Mouse (Mus musculus): ENCODE results near the gene Xrcc4. TPM values are rescaled to one million over a fixed set of nuclear protein-coding genes. Genes with fewer than 3 reads are reported as not detected.

Gene Xrcc4
- polyA plus RNA-seq, 1 experiment from 2014 or later, result 11.4 TPM

DNA sequence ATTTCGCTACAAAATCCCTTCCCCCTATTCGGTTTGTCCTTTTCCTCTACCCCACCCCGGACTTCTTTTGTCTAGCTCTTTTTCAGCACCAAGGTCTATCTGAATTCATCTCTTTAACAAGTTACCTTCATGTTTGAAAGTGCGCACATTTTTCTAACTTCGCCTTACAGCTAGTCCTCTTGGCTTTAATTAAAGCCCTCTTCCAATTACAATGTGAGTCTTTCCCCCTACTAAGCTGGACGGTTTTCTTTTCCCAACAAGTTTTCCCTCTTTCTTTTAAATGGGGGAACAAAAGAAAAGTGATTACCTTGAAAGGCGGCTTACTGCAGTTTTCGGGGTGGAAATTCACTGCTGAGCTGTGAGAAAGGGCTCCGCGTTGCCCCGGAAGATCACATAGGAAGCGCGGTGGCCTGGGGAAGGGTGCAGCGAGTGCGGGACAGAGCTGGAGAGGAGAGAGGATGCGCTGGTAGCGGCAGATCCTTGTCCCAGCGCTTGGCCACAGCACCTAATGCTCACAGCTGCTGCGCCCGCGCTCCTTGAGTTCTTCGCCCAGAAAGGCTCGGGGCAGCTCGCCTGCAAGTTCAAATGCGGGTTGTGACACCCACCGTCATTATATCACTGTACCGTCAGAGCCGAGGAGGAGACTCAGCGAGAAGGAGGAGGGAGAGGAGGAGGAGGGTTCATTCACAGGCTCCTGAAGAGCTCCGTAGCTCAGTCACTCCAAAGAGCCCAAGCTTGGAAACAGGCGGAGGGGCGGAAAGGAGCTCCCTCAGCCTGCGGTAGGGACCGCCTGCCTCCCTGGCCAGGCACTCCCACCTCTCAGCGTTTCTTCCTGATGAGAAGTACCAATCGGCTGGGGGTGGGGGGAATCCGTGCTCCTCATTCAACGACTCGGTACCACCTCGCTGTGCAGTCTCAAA, 347.4 kb downstream of the Xrcc4 start, which contains the start of gene Vcan:
Gene Vcan (minus strand): TSS at position 744 of the 920 bp plus-strand sequence.
- Histone ChIP-seq H3K36me3 (no peaks in the 10 kb centered on the region), H3K4me2 (replicated peaks) (peak within 1 kb of the TSS; percentile 93), H3K9ac (peak within 1 kb of the TSS; percentile 73), H3K4me1 (peaks cover 16% of the 10 kb centered on the region), H3K9me3 (no peaks in the 10 kb centered on the region), H3K27me3 (replicated peaks) (no peaks in the 10 kb centered on the region), H3K27ac (0 out of 2 replicates have a peak within 1 kb of the TSS, but pooled peaks have one; percentile 10), H3K4me3 (peak within 1 kb of the TSS; percentile 60)
- peak; percentile 25 for ATAC-seq (ENCODE audit: low FRiP score, low read depth)
- WGBS, result under 1% methylated on average over 40 of the region's 40 CpGs

DNA sequence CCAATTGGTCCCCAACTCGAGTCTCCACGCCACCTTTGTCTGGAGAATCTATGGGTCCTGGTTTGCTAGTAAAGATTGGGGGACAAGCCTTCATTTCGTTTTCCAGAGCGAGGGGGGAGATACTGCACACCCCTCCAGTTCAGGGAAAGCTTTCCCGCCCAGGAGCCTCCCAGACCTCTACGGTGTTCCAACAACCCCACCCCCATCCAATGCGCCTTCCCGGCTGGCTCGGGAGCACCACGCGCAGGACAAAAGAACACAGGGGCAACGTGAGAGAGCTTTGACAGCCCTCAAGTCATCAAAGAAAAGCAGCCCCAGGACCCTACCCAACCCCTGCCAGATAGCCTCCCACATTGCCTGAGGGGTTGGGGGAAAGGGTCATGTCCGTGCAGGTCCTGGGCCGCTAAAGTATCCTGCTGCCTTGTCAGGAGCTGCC, 348.3 kb downstream of the Xrcc4 start:
- Histone ChIP-seq H3K4me2 (replicated peaks) (peak overlapping the region; percentile 93), H3K27ac (no peak overlapping the region), H3K9me3 (no peaks in the 10 kb centered on the region), H3K4me3 (peak overlapping the region; percentile 60), H3K4me1 (peaks cover 16% of the 10 kb centered on the region), H3K9ac (peak overlapping the region; percentile 73), H3K36me3 (no peaks in the 10 kb centered on the region), H3K27me3 (replicated peaks) (no peaks in the 10 kb centered on the region)
- peak; percentile 35; the same call in 1 of the 2 replicates for ATAC-seq (ENCODE audit: low FRiP score, low read depth)
- under 1% methylated on average over 14 of the region's 14 CpGs for WGBS

DNA sequence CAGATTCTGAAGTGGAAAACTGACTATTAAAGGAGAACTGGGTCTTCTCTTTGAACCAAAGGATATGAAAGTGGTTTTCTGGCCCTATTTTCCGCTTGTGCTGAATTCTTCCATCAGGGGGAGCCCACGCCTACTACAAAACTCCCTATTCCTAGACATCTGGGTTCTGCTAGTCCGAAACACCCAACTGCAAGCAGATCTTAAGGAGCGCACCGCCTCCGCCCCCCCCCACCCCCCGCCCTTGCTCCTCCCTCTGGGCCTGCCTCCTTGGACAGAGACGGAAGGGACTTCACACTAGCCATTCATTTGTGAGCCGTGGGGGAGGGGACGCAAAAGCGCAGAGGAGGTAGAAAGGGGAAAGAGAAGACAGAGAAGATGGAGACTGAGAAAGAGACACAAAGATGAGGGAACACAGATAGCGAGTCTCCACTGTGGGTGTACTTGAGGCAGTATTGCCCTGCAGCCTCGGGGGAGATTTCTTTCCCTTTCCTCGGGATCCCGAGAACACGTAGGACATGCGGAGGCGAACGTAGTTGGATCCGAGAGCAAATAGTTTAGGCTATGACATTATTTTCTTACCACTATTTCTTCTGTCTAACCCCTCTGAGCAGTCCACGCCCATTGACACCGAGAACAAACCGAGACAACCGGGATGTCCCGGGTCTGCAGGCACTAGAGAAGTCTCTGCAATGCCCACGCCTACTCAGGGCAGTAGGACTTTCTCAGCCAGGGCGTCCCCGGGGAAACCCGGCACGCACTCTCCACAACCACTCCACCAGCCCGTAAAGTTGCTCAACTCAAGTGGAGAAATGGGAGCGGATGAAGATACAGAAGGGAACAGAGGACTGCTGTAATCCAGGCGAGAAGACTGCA, 348.9 kb downstream of the Xrcc4 start:
- Histone ChIP-seq H3K9me3 (no peaks in the 10 kb centered on the region), H3K36me3 (no peaks in the 10 kb centered on the region), H3K4me1 (peaks cover 16% of the 10 kb centered on the region), H3K27me3 (replicated peaks) (no peaks in the 10 kb centered on the region), H3K4me2 (replicated peaks) (peak overlapping the region; percentile 93), H3K9ac (peak overlapping the region; percentile 73), H3K27ac (peak overlapping the region; percentile 10; the same call in 1 of the 2 replicates), H3K4me3 (peak overlapping the region; percentile 60)
- ATAC-seq (ENCODE audit: low FRiP score, low read depth), result peak; percentile 83
- under 1% methylated on average over 33 of the region's 33 CpGs for WGBS

DNA sequence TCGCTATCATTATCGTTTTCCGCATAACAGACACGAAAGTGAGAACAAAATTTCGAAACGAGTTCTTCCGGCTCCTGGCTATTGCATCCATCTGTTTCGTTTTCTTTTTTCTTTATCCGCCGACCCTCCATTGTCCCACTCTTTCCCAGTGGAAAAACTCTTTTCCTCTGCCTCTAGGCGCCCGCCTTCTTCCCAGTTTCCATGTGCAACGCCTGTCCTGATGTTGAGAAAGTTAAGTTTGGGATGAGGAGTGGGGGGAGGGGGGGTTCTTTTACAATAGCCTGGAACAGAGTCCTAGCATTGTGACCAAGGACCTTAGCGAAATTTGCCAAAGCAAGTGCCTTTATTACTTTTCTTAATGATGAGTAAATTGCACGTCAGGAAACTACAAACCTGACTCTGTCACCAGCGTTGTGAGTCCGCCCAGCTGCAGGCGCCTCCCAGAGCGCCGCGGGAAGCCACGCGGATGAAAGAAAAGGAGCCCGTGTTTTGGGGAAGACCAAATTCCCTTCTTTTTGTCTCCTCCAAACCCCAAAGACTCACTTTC, 349.6 kb downstream of the Xrcc4 start:
- Histone ChIP-seq H3K4me2 (replicated peaks) (peak overlapping the region; percentile 93), H3K27ac (no peak overlapping the region), H3K9me3 (no peaks in the 10 kb centered on the region), H3K4me1 (peaks cover 16% of the 10 kb centered on the region), H3K36me3 (no peaks in the 10 kb centered on the region), H3K9ac (peak overlapping the region; percentile 60), H3K4me3 (peak overlapping the region; percentile 60), H3K27me3 (replicated peaks) (no peaks in the 10 kb centered on the region)
- WGBS, result under 1% methylated on average over 24 of the region's 24 CpGs
- ATAC-seq (ENCODE audit: low FRiP score, low read depth), result peak; percentile 41; the same call in 1 of the 2 replicates

- Histone ChIP-seq H3K4me2 (replicated peaks) (peak overlapping the region; percentile 93), H3K36me3 (no peaks in the 10 kb centered on the region), H3K9me3 (no peaks in the 10 kb centered on the region), H3K4me3 (peak overlapping the region; percentile 60), H3K4me1 (peaks cover 16% of the 10 kb centered on the region), H3K27me3 (replicated peaks) (no peaks in the 10 kb centered on the region), H3K9ac (peak overlapping the region; percentile 60), H3K27ac (no peak overlapping the region)
- 2% methylated on average over 31 of the region's 31 CpGs for WGBS
- ATAC-seq (ENCODE audit: low FRiP score, low read depth), result peak; percentile 63
Observed at GRCm38 (mm10) chr13:89738776-89739695, 350.4 kb downstream of the Xrcc4 start.

GRCm38 (mm10) chr13:89738275-89738674, 351.1 kb downstream of the Xrcc4 start:
- H3K9ac ChIP-seq, result no peak overlapping the region
- H3K27ac ChIP-seq, result no peak overlapping the region
- no peak overlapping the region for H3K4me3 ChIP-seq
- WGBS, result 38% methylated on average over 2 of the region's 2 CpGs
- no peaks in the 10 kb centered on the region for H3K36me3 ChIP-seq
- no peak for ATAC-seq (ENCODE audit: low FRiP score, low read depth)
- peaks cover 16% of the 10 kb centered on the region for H3K4me1 ChIP-seq
- H3K4me2 ChIP-seq (replicated peaks), result peak overlapping the region; percentile 93
- no peaks in the 10 kb centered on the region for H3K9me3 ChIP-seq
- no peaks in the 10 kb centered on the region for H3K27me3 ChIP-seq (replicated peaks)

- 75% methylated on average over 5 of the region's 5 CpGs for WGBS
Observed at GRCm38 (mm10) chr13:89735111-89735510, 354.3 kb downstream of the Xrcc4 start.

GRCm38 (mm10) chr13:89726492-89726891, 362.9 kb downstream of the Xrcc4 start:
- no peak for ATAC-seq (ENCODE audit: low FRiP score, low read depth)
- Histone ChIP-seq H3K9ac (no peak overlapping the region), H3K4me2 (replicated peaks) (no peak overlapping the region), H3K36me3 (0 out of 2 replicates have a peak, but pooled peaks cover 3% of the 10 kb centered on the region), H3K9me3 (no peaks in the 10 kb centered on the region), H3K27ac (no peak overlapping the region), H3K4me3 (no peak overlapping the region), H3K27me3 (replicated peaks) (no peaks in the 10 kb centered on the region), H3K4me1 (no peaks in the 10 kb centered on the region)
- 74% methylated on average over 2 of the region's 2 CpGs for WGBS

More at GRCm38 (mm10) chr13:89735111-89735510, 354.3 kb downstream of the Xrcc4 start:
- H3K9ac ChIP-seq, result no peak overlapping the region
- H3K9me3 ChIP-seq, result no peaks in the 10 kb centered on the region
- ATAC-seq (ENCODE audit: low FRiP score, low read depth), result no peak
- H3K4me1 ChIP-seq, result peaks cover 7% of the 10 kb centered on the region; the same call in 1 of the 2 replicates
- no peak overlapping the region for H3K4me2 ChIP-seq (replicated peaks)
- no peak overlapping the region for H3K4me3 ChIP-seq
- no peaks in the 10 kb centered on the region for H3K27me3 ChIP-seq (replicated peaks)
- H3K36me3 ChIP-seq, result no peaks in the 10 kb centered on the region
- no peak overlapping the region for H3K27ac ChIP-seq

Other genes starting within 250 kb of the Xrcc4 start
- gene Tmem167, start 485 bp downstream of the Xrcc4 start, polyA plus RNA-seq (2016; fragmentation: Nextera tagmentation; extraction: Ambion mirVana), result 50.4 and 52.3 TPM in 2 replicates